Mouse (Mus musculus): Measurements from ENCODE around the gene Htra1. TPM values are rescaled to one million over a fixed set of nuclear protein-coding genes. Genes with fewer than 3 reads are reported as not detected.
A peak's percentile ranks its signal among the peaks of the same experiment; 100 is the strongest.

Htra1 gene
- polyA plus RNA-seq, 1 experiment from 2014 or later = 8.3 TPM

DNA sequence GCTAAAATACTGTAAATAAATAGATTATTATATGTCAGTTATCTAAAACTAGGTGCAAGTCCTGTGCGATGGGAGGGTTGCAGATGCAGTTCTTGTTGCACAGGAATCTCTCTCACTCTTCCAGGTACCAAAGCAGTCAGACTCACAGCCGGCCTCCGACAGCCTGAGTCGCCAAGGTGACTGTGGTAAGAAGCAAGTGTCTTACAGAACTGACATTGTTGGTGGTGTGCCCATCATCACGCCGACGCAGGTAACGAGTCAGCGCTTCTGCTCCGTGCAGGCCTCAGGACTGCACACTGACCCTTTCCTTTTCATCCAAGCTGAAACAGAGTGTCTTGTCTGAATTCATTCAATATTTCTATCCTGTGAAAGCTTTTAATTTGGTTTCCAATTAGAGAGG lies 38.7 kb upstream of the Htra1 start:
- Histone ChIP-seq H3K4me1 (ENCODE audit: control insufficient read depth, insufficient read depth, low read length) (no peaks in the 10 kb centered on the region), H3K27ac (replicated peaks; ENCODE audit: low read depth, low read length) (no peak overlapping the region), H3K4me2 (ENCODE audit: low read depth, low read length) (no peak overlapping the region), H3K9ac (replicated peaks; ENCODE audit: low read length) (no peak overlapping the region), H3K36me3 (replicated peaks; ENCODE audit: control insufficient read depth, insufficient read depth, low read depth, low read length) (no peaks in the 10 kb centered on the region), H3K9me3 (replicated peaks; ENCODE audit: control insufficient read depth, low read length) (no peaks in the 10 kb centered on the region), H3K4me3 (ENCODE audit: low read depth, low read length) (no peak overlapping the region), H3K27me3 (ENCODE audit: control insufficient read depth, insufficient read depth, low read length) (no peaks in the 10 kb centered on the region)
- ATAC-seq (replicated peaks; ENCODE audit: insufficient number of reproducible peaks, low FRiP score, low TSS enrichment, low read depth) (no peak), DNase-seq (ENCODE audit: low spot score) (no peak)
- 90% methylated on average over 10 of the region's 10 CpGs for WGBS

DNA sequence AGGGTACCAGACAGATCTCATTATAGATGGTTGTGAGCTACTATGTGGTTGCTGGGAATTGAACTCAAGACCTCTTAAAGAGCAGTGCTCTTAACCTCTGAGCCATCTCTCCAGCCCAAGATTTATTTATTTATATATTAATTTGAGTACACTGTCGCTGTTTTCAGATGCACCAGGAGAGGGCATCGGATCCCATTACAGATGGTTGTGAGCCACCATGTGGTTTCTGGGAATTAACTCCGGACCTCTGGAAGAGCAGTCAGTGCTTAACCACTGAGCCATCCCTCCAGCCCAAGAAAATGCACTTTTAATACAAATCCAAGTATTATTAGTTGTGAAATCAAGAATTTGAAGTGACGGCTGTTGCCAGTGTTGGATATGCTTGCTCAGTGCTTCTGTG lies 37.5 kb upstream of the Htra1 start:
- Histone ChIP-seq H3K4me1 (ENCODE audit: control insufficient read depth, insufficient read depth, low read length) (no peaks in the 10 kb centered on the region), H3K27me3 (ENCODE audit: control insufficient read depth, insufficient read depth, low read length) (no peaks in the 10 kb centered on the region), H3K4me3 (ENCODE audit: low read depth, low read length) (no peak overlapping the region), H3K4me2 (ENCODE audit: low read depth, low read length) (no peak overlapping the region), H3K9ac (replicated peaks; ENCODE audit: low read length) (no peak overlapping the region), H3K27ac (replicated peaks; ENCODE audit: low read depth, low read length) (no peak overlapping the region), H3K36me3 (replicated peaks; ENCODE audit: control insufficient read depth, insufficient read depth, low read depth, low read length) (no peaks in the 10 kb centered on the region), H3K9me3 (replicated peaks; ENCODE audit: control insufficient read depth, low read length) (no peaks in the 10 kb centered on the region)
- ATAC-seq (replicated peaks; ENCODE audit: insufficient number of reproducible peaks, low FRiP score, low TSS enrichment, low read depth) (no peak), DNase-seq (ENCODE audit: low spot score) (peak; percentile 4)
- 74% methylated on average over 4 of the region's 4 CpGs for WGBS

DNA sequence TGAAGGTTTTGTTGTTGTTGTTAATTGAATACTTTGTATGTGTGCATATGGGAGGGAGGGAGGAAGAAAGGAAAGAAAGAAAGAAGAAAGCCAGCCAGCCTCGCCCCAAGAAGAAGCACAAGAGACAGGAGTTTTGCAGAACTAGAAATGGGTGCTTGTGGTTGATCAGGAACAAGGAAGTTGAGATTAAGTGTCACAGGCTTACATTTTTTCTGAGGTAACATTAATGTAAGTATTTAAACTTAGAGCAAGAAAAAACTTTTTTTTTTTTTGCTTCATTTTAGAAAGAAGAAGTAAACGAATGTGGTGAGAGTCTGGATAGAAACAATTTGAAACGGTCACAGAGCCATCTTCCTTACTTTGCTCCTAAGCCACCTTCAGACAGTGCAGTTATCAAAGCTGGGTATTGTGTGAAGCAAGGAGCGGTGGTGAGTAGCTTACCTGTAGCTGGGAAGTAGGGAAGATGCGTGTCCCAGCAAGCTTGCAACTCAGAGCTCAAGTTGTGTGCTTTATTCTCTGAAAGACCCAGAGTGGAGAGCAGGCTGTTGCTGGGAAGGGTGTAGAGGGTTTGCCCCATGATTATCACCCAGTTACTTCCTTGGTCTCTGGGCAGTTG lies 35.6 kb upstream of the Htra1 start:
- no peaks in the 10 kb centered on the region for H3K9me3 ChIP-seq (replicated peaks; ENCODE audit: control insufficient read depth, low read length)
- DNase-seq (ENCODE audit: low spot score) (no peak), ATAC-seq (replicated peaks; ENCODE audit: insufficient number of reproducible peaks, low FRiP score, low TSS enrichment, low read depth) (no peak)
- no peak overlapping the region for H3K4me3 ChIP-seq (ENCODE audit: low read depth, low read length)
- H3K9ac ChIP-seq (replicated peaks; ENCODE audit: low read length) = no peak overlapping the region
- no peak overlapping the region for H3K27ac ChIP-seq (replicated peaks; ENCODE audit: low read depth, low read length)
- H3K36me3 ChIP-seq (replicated peaks; ENCODE audit: control insufficient read depth, insufficient read depth, low read depth, low read length) = no peaks in the 10 kb centered on the region
- 92% methylated on average over 5 of the region's 5 CpGs for WGBS
- no peak overlapping the region for H3K4me2 ChIP-seq (ENCODE audit: low read depth, low read length)
- H3K4me1 ChIP-seq (ENCODE audit: control insufficient read depth, insufficient read depth, low read length) = no peaks in the 10 kb centered on the region
- H3K27me3 ChIP-seq (ENCODE audit: control insufficient read depth, insufficient read depth, low read length) = no peaks in the 10 kb centered on the region

DNA sequence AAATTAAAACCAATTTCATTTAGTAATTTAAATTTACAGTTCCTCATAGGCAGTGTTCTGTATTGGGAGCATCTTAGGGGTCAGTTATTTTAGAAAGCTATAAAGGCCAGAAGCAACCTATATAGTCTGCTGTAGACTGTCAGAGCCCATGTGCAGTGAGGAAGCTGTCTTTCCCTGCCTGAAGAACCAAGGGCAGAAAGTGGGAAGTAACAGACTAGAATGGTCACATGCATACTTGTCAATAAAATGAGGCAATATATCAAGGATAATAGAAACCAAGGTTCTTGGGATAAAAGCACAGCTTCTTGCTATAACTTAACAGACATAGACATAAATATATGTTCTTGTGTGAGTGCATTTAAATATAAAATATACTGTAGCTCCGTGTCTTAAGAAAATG lies 33.0 kb upstream of the Htra1 start:
- 90% methylated on average over 1 of the region's 1 CpGs for WGBS
- no peak for DNase-seq (ENCODE audit: low spot score)
- H3K9me3 ChIP-seq (replicated peaks; ENCODE audit: control insufficient read depth, low read length) = no peaks in the 10 kb centered on the region
- H3K9ac ChIP-seq (replicated peaks; ENCODE audit: low read length) = no peak overlapping the region
- H3K4me2 ChIP-seq (ENCODE audit: low read depth, low read length) = no peak overlapping the region
- no peak overlapping the region for H3K4me3 ChIP-seq (ENCODE audit: low read depth, low read length)
- no peaks in the 10 kb centered on the region for H3K4me1 ChIP-seq (ENCODE audit: control insufficient read depth, insufficient read depth, low read length)
- no peaks in the 10 kb centered on the region for H3K27me3 ChIP-seq (ENCODE audit: control insufficient read depth, insufficient read depth, low read length)
- H3K36me3 ChIP-seq (replicated peaks; ENCODE audit: control insufficient read depth, insufficient read depth, low read depth, low read length) = no peaks in the 10 kb centered on the region
- ATAC-seq (replicated peaks; ENCODE audit: insufficient number of reproducible peaks, low FRiP score, low TSS enrichment, low read depth) = no peak
- no peak overlapping the region for H3K27ac ChIP-seq (replicated peaks; ENCODE audit: low read depth, low read length)

DNA sequence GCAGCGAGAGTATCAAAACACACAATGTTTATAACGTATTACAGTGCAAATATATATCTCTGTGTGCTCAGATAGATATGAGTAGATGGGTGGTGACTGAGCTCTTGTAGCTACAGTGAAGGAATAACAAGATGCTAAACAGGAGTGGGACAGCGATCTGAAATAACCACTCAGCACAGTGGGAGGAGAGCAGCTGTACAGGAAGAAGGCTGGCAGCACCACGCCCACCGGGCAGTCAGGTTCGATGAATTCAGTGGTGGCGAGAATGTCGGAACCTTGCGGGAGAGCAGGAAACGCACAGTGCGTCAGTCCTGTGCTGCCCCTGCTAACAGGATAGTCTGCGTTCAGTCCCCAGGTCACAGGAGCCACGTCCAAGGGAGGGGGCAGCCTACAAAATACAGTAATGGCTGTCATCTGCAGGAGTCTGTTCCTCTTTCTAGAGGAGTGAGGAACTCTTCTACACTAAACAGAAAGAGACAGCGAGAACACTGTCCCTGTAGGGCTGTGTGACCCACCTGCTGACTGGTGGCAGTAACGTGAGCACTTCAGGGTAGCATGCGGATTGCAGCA lies 32.3 kb upstream of the Htra1 start:
- Histone ChIP-seq H3K9ac (replicated peaks; ENCODE audit: low read length) (no peak overlapping the region), H3K36me3 (replicated peaks; ENCODE audit: control insufficient read depth, insufficient read depth, low read depth, low read length) (no peaks in the 10 kb centered on the region), H3K27me3 (ENCODE audit: control insufficient read depth, insufficient read depth, low read length) (no peaks in the 10 kb centered on the region), H3K4me1 (ENCODE audit: control insufficient read depth, insufficient read depth, low read length) (no peaks in the 10 kb centered on the region), H3K4me3 (ENCODE audit: low read depth, low read length) (no peak overlapping the region), H3K4me2 (ENCODE audit: low read depth, low read length) (no peak overlapping the region), H3K9me3 (replicated peaks; ENCODE audit: control insufficient read depth, low read length) (no peaks in the 10 kb centered on the region), H3K27ac (replicated peaks; ENCODE audit: low read depth, low read length) (no peak overlapping the region)
- DNase-seq (ENCODE audit: low spot score) (no peak), ATAC-seq (replicated peaks; ENCODE audit: insufficient number of reproducible peaks, low FRiP score, low TSS enrichment, low read depth) (no peak)
- WGBS = 83% methylated on average over 16 of the region's 16 CpGs

DNA sequence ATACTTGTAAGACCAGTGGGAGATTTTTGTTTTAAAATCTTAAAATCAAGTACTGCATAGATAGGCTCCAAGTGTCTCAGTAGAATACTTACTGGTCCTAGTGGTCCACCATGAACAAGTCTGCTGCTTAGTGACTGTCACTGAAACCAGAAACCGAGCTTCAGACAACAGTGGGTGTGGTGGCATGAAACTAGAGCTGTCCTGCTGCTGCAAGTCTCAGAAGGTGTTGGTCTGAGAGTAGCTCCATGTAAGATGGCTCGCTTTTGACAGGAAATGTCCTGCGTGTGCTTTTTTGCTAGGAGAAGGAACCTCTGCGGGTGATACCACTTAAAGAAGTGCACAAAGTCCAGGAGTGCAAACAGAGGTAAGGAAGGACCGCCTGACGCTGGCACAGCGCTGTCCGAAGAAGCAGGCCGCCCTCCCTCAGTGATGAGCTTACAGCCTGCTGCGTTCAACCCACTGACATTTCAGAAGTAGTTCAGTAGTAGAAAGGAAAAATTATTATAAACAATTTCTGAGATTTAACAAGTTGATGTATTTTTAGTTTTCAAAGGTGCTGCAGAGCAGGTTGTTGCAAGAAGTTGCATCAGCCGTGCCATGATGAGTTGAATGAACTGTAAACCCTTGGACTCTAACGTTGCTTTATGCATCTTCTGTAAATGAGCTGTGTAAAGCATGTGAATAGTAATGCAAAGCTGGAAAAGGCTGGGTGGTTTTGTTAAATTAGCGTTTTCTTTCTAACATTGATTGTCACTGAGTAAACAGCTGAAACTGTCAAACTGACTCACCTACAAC lies 31.1 kb upstream of the Htra1 start:
- ATAC-seq (replicated peaks; ENCODE audit: insufficient number of reproducible peaks, low FRiP score, low TSS enrichment, low read depth) = no peak
- H3K27ac ChIP-seq (replicated peaks; ENCODE audit: low read depth, low read length) = no peak overlapping the region
- no peak overlapping the region for H3K4me3 ChIP-seq (ENCODE audit: low read depth, low read length)
- DNase-seq (ENCODE audit: low spot score) = no peak
- no peak overlapping the region for H3K4me2 ChIP-seq (ENCODE audit: low read depth, low read length)
- no peak overlapping the region for H3K9ac ChIP-seq (replicated peaks; ENCODE audit: low read length)
- 85% methylated on average over 13 of the region's 13 CpGs for WGBS
- no peaks in the 10 kb centered on the region for H3K4me1 ChIP-seq (ENCODE audit: control insufficient read depth, insufficient read depth, low read length)
- no peaks in the 10 kb centered on the region for H3K27me3 ChIP-seq (ENCODE audit: control insufficient read depth, insufficient read depth, low read length)
- H3K36me3 ChIP-seq (replicated peaks; ENCODE audit: control insufficient read depth, insufficient read depth, low read depth, low read length) = no peaks in the 10 kb centered on the region
- H3K9me3 ChIP-seq (replicated peaks; ENCODE audit: control insufficient read depth, low read length) = no peaks in the 10 kb centered on the region

DNA sequence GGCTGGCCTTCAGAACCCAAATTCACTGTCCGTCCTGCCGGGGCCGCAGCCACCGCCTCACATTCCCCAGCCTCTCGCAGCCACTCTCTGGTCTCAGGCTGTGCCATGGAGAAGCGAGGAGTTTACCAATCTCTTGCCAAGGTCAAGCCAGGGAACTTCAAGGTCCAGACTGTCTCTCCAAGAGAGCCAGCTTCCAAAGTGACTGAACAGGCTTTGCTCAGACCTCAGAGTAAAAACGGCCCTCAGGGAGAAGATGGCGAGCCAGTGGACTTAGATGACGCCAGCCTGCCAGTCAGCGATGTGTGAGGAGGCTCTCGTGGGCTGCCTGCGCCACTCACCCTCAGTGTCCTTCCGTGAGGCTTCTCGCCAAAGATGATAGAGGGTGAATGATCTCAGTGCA lies 25.1 kb upstream of the Htra1 start:
- ATAC-seq (replicated peaks; ENCODE audit: insufficient number of reproducible peaks, low FRiP score, low TSS enrichment, low read depth) (no peak), DNase-seq (ENCODE audit: low spot score) (no peak)
- no peak overlapping the region for H3K4me3 ChIP-seq (ENCODE audit: low read depth, low read length)
- no peaks in the 10 kb centered on the region for H3K9me3 ChIP-seq (replicated peaks; ENCODE audit: control insufficient read depth, low read length)
- no peaks in the 10 kb centered on the region for H3K4me1 ChIP-seq (ENCODE audit: control insufficient read depth, insufficient read depth, low read length)
- H3K27me3 ChIP-seq (ENCODE audit: control insufficient read depth, insufficient read depth, low read length) = no peaks in the 10 kb centered on the region
- no peaks in the 10 kb centered on the region for H3K36me3 ChIP-seq (replicated peaks; ENCODE audit: control insufficient read depth, insufficient read depth, low read depth, low read length)
- no peak overlapping the region for H3K27ac ChIP-seq (replicated peaks; ENCODE audit: low read depth, low read length)
- no peak overlapping the region for H3K4me2 ChIP-seq (ENCODE audit: low read depth, low read length)
- H3K9ac ChIP-seq (replicated peaks; ENCODE audit: low read length) = no peak overlapping the region
- WGBS = 96% methylated on average over 14 of the region's 14 CpGs

DNA sequence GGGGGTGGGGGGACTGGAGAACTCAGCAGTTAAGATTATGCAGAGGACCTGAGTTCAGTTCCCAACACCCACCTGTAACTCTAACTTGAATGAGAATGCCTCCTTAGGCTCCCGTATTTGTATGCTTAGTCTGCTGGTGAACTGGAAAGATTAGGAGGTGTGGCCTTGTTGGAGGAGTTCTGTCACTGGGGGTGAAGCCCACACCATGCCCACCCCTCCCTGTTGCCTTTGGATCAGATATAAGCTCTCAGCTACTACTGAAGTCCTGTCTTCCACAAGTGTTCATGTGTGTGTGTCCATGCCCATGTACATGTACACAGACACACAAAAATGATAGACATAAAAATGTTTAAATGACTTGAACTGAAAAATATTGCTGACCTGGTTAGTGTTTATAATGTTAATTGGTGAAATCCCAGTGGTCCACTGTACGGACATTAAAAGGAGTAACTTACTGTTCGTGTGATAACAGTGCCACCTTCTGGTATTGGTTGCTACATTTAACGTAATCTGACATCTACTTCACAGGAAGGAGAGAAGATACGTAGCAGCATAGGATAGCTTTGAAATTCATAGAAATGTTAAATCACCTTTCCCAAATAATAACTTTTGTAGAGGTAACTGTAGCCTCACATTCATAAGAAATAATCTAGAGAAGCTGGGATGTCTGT lies 21.1 kb upstream of the Htra1 start:
- DNase-seq (ENCODE audit: low spot score) (peak; percentile 69), ATAC-seq (replicated peaks; ENCODE audit: insufficient number of reproducible peaks, low FRiP score, low TSS enrichment, low read depth) (no peak)
- Histone ChIP-seq H3K27ac (replicated peaks; ENCODE audit: low read depth, low read length) (no peak overlapping the region), H3K36me3 (replicated peaks; ENCODE audit: control insufficient read depth, insufficient read depth, low read depth, low read length) (no peaks in the 10 kb centered on the region), H3K4me2 (ENCODE audit: low read depth, low read length) (no peak overlapping the region), H3K4me1 (ENCODE audit: control insufficient read depth, insufficient read depth, low read length) (no peaks in the 10 kb centered on the region), H3K4me3 (ENCODE audit: low read depth, low read length) (no peak overlapping the region), H3K9me3 (replicated peaks; ENCODE audit: control insufficient read depth, low read length) (no peaks in the 10 kb centered on the region), H3K9ac (replicated peaks; ENCODE audit: low read length) (no peak overlapping the region), H3K27me3 (ENCODE audit: control insufficient read depth, insufficient read depth, low read length) (no peaks in the 10 kb centered on the region)
- 59% methylated on average over 5 of the region's 5 CpGs for WGBS
